In the genomic region with DNA sequence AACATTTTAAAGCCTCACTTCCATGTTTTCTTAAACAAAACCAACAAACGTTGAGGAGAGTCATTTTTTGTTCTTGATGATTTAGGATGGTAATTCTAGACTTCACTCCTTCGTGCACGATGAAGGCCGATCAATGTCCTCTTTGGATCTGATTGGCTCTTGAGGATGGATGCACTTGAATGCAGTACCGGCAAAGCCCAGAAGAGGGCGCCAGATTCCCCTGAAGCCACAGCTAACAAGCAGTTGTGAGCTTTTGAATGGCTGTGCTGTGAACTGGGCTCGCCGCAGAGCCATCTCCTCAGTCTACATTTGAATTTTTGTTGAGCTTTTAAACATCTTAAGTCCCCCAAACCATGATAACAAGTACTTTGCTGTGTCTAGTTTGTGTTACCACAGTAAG, we compare ENCODE assay signal across 8 mouse cellular contexts. TPM values are rescaled to one million over a fixed set of nuclear protein-coding genes. Genes with fewer than 3 reads are reported as not detected.
DNase-seq lines count a peak whose midpoint lies in the region; ATAC-seq and TF ChIP-seq lines count a peak whose summit lies in the region.

No protein-coding gene starts in this region.

- TF ChIP-seq CTCF in heart, postnatal 0 days (IDR thresholded peaks at IDR 0.05; ENCODE audit: low read depth), result peak; percentile 44
- peak; percentile 84; the same call in 1 of the 2 replicates for TF ChIP-seq CTCF in thymus, adult 2 months (IDR thresholded peaks at IDR 0.05; ENCODE audit: borderline replicate concordance, control insufficient read depth, extremely low read depth, insufficient read depth, low read length, poor library complexity)

- no peak overlapping the region for H3K4me2 ChIP-seq in heart, postnatal 0 days (ENCODE audit: low read depth, low read length)
- no peak overlapping the region for H3K4me2 ChIP-seq in limb, embryonic 11.5 days (ENCODE audit: low read depth, severe bottlenecking)

- TF ChIP-seq POLR2A in thymus, adult 2 months (IDR thresholded peaks at IDR 0.05; ENCODE audit: control insufficient read depth, extremely low read depth, insufficient read depth, low read length, poor library complexity), result no peak

- 0 out of 2 replicates have a peak, but pooled peaks cover 4% of the 10 kb centered on the region for H3K36me3 ChIP-seq in heart, postnatal 0 days (replicated peaks; ENCODE audit: control insufficient read depth, insufficient read depth, low read length)
- no peaks in the 10 kb centered on the region for H3K36me3 ChIP-seq in thymus, adult 2 months (ENCODE audit: control insufficient read depth, insufficient read depth, low read length)
- H3K36me3 ChIP-seq in limb, embryonic 11.5 days (ENCODE audit: control insufficient read depth, insufficient read depth, low read length), result no peaks in the 10 kb centered on the region

- WGBS in heart, postnatal 0 days, result 75% methylated on average over 8 of the region's 8 CpGs
- 78% methylated on average over 8 of the region's 8 CpGs for WGBS in thymus, adult 2 months
- WGBS in limb, embryonic 11.5 days, result 69% methylated on average over 8 of the region's 8 CpGs

- H3K9ac ChIP-seq in heart, postnatal 0 days (replicated peaks; ENCODE audit: low read depth, low read length), result no peak overlapping the region
- no peak overlapping the region for H3K9ac ChIP-seq in limb, embryonic 11.5 days (ENCODE audit: low read length)

- intact Hi-C loops in heart, postnatal 10 days (cut with DNase I), result no loop called here

- H3K27ac ChIP-seq in heart, postnatal 0 days (ENCODE audit: low read depth), result no peak overlapping the region
- no peak overlapping the region for H3K27ac ChIP-seq in thymus, adult 2 months (ENCODE audit: control insufficient read depth, insufficient read depth, low read length)
- no peak overlapping the region for H3K27ac ChIP-seq in limb, embryonic 11.5 days (replicated peaks; ENCODE audit: low read depth, low read length)

- H3K4me3 ChIP-seq in heart, postnatal 0 days (ENCODE audit: low read depth, low read length), result no peak overlapping the region
- H3K4me3 ChIP-seq in thymus, adult 2 months (ENCODE audit: control insufficient read depth, insufficient read depth, low read length), result no peak overlapping the region
- H3K4me3 ChIP-seq in limb, embryonic 11.5 days (ENCODE audit: low read depth, low read length), result no peak overlapping the region

- H3K4me1 ChIP-seq in heart, postnatal 0 days (ENCODE audit: control insufficient read depth, insufficient read depth), result peaks cover 9% of the 10 kb centered on the region
- no peaks in the 10 kb centered on the region for H3K4me1 ChIP-seq in thymus, adult 2 months (replicated peaks; ENCODE audit: control insufficient read depth, insufficient read depth, low read length)
- H3K4me1 ChIP-seq in limb, embryonic 11.5 days (ENCODE audit: control insufficient read depth, insufficient read depth, low read length), result peaks cover 8% of the 10 kb centered on the region

- no peaks in the 10 kb centered on the region for H3K27me3 ChIP-seq in heart, postnatal 0 days (ENCODE audit: control insufficient read depth, insufficient read depth, low read length)
- H3K27me3 ChIP-seq in thymus, adult 2 months (ENCODE audit: control insufficient read depth, insufficient read depth, low read length), result no peaks in the 10 kb centered on the region
- H3K27me3 ChIP-seq in limb, embryonic 11.5 days (ENCODE audit: control insufficient read depth, insufficient read depth, low read length), result no peaks in the 10 kb centered on the region

- TF ChIP-seq EP300 in heart, postnatal 0 days (IDR thresholded peaks at IDR 0.05; ENCODE audit: low read depth), result no peak

- DNase-seq in heart, postnatal 0 days (ENCODE audit: low spot score), result no peak
- DNase-seq in heart, postnatal 10 days, result no peak
- peak; percentile 35 for DNase-seq in thymus, adult 2 months
- no peak for DNase-seq in thymus, adult 18-20 months
- peak; percentile 77 for DNase-seq in limb, embryonic 11.5 days (ENCODE audit: low spot score)
- DNase-seq in kidney, adult 8-10 months, result no peak
- DNase-seq in embryo, embryonic 10 days (ENCODE audit: low spot score), result no peak

- H3K9me3 ChIP-seq in heart, postnatal 0 days (replicated peaks; ENCODE audit: control insufficient read depth, low read length), result peaks cover 4% of the 10 kb centered on the region; the same call in 1 of the 2 replicates
- H3K9me3 ChIP-seq in limb, embryonic 11.5 days (ENCODE audit: control insufficient read depth, low read length), result no peaks in the 10 kb centered on the region

- ATAC-seq in heart, postnatal 0 days (ENCODE audit: insufficient read depth, low read depth), result no peak
- no peak for ATAC-seq in limb, embryonic 11.5 days (ENCODE audit: insufficient number of reproducible peaks, low FRiP score, low TSS enrichment, low read depth)
- ATAC-seq in granulocyte monocyte progenitor cell, adult 5-6 weeks (replicated peaks; ENCODE audit: poor library complexity, severe bottlenecking), result no peak

RNA-seq across cellular contexts. Expression of gene Nrp2, which starts 19.4 kb away (rescaled TPM):
- 12.8 and 20.2 TPM in 2 replicates for total RNA-seq in heart, postnatal 0 days (2014; rRNA removed; ENCODE audit: low replicate concordance)
- polyA plus RNA-seq in heart, postnatal 0 days (2015; fragmentation: Nextera tagmentation; extraction: Ambion mirVana), result 5.2 and 5.4 TPM in 2 replicates
- 10 to 100 TPM; 64.3 to 76.0 TPM for total RNA-seq in heart, postnatal 10 days (2021)
- 5.4 and 5.7 TPM in 2 replicates for polyA plus RNA-seq in thymus, adult 2 months (2012; rRNA removed)
- polyA plus RNA-seq in limb, embryonic 11.5 days (2014; fragmentation: Nextera tagmentation; extraction: Ambion mirVana), result 58.9 and 65.0 TPM in 2 replicates
- total RNA-seq in granulocyte monocyte progenitor cell, adult 5-6 weeks (2014; fragmentation: Nextera tagmentation), result 2.1 and 2.5 TPM in 2 replicates
- total RNA-seq in granulocyte monocyte progenitor cell, adult 5-6 weeks (2017), result 2.4 and 3.1 TPM in 2 replicates

Comparison
In these comparisons a context has a peak if more than half of its experiments do, and no peak if none do; other contexts are left out.
1. DNase-seq: peak in thymus, adult 2 months (single experiment) and limb, embryonic 11.5 days (single experiment); none in heart, postnatal 0 days (single experiment), heart, postnatal 10 days (0 of 2), thymus, adult 18-20 months (0 of 2), kidney, adult 8-10 months (0 of 2) and embryo, embryonic 10 days (single experiment).